Comparison of ENCODE assay signal across 9 mouse cellular contexts in the genomic region with DNA sequence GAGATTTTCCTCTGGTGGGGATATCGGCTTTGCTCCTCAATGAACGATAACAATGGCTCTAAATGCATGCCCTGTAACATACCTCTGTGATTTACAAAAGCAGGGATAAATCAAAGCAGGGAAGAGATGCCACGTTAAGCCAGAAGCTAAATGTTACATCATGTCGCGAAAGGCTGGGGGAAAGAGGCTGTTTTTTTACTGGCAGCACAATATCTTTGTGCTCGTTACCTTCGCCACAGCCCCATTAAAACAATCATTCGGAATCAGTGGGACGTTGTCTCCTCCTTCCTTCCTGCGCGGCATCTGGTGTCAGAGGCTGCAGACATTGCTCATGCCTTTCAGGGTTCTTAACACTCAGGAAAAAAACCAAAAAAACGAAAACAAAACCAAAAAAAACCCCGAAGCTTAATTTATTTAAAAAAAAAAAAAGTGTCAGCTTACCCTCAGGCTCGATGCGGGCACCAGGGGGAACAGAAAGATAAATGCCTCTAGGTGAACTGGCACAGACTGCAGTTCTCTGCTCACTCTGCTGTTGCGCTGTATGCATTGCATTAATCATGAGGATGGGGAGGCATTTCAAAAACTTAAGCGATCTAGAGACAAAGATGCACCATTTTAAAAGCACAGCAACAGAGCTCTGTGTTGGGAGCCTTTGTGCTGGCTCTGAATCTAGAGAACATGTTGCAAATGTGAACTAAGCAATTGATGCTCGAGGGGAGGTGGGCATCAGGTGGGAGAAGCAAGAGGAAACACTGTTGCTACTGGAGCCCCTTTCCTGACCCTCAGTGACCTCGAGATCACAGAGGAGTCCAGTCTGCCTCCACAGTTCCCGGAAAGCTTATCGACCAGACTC. TPM values are rescaled to one million over a fixed set of nuclear protein-coding genes. Genes with fewer than 3 reads are reported as not detected.
DNase-seq lines count a peak whose midpoint lies in the region; ATAC-seq and TF ChIP-seq lines count a peak whose summit lies in the region.
"Had no signal": no experiment of that assay in that cellular context is flagged by ENCODE, and none has a peak within 500 bp of the region (broad histone marks: within the 10 kb centered on the region; RNA-seq: fewer than 3 reads in every experiment).

No protein-coding gene starts in this region.

- no peaks in the 10 kb centered on the region for H3K27me3 ChIP-seq in lung, embryonic 16.5 days (ENCODE audit: control insufficient read depth, insufficient read depth, low read depth, low read length)
- no peaks in the 10 kb centered on the region for H3K27me3 ChIP-seq in midbrain, postnatal 0 days (ENCODE audit: insufficient read depth, low read length)

- peak; percentile 45 for DNase-seq in adrenal gland, adult 2 months
- DNase-seq in adrenal gland, postnatal 4 days (ENCODE audit: low spot score in 2 of 2): no peak
- no peak for DNase-seq in lung, postnatal 10 days
- DNase-seq in kidney, postnatal 10 days: peak; percentile 9
- DNase-seq in midbrain, postnatal 0 days (ENCODE audit: low spot score): peak; percentile 80
- DNase-seq in thymus, postnatal 0 days (ENCODE audit: low spot score): no peak
- DNase-seq in urinary bladder, postnatal 36 days (ENCODE audit: low spot score in 2 of 2): no peak

- H3K4me2 ChIP-seq in lung, embryonic 16.5 days (ENCODE audit: low read depth, low read length): peak overlapping the region; percentile 38
- peak overlapping the region; percentile 46 for H3K4me2 ChIP-seq in midbrain, postnatal 0 days (ENCODE audit: low read depth, low read length, poor library complexity, severe bottlenecking)

- H3K9me3 ChIP-seq in lung, embryonic 16.5 days (ENCODE audit: control insufficient read depth, low read length): no peaks in the 10 kb centered on the region
- H3K9me3 ChIP-seq in midbrain, postnatal 0 days (ENCODE audit: low read length): no peaks in the 10 kb centered on the region

- no peaks in the 10 kb centered on the region; the same call in 1 of the 2 replicates for H3K4me1 ChIP-seq in lung, embryonic 16.5 days (replicated peaks; ENCODE audit: control insufficient read depth, insufficient read depth, low read length)
- H3K4me1 ChIP-seq in midbrain, postnatal 0 days (ENCODE audit: insufficient read depth, low read length): peaks cover 7% of the 10 kb centered on the region

- no peak overlapping the region for H3K9ac ChIP-seq in lung, embryonic 16.5 days (ENCODE audit: low read length)
- peak overlapping the region; percentile 34; the same call in 1 of the 2 replicates for H3K9ac ChIP-seq in midbrain, postnatal 0 days (replicated peaks; ENCODE audit: low read length, poor library complexity, severe bottlenecking)
- H3K9ac ChIP-seq: liver, embryonic 14.5 days had no signal

- TF ChIP-seq CTCF in midbrain, postnatal 0 days (IDR thresholded peaks at IDR 0.05): peak; percentile 56

- no peak overlapping the region for H3K27ac ChIP-seq in lung, embryonic 16.5 days (ENCODE audit: low read length)
- H3K27ac ChIP-seq in midbrain, postnatal 0 days (ENCODE audit: low read depth, low read length): peak overlapping the region; percentile 83
- H3K27ac ChIP-seq: liver, embryonic 14.5 days had no signal

- H3K36me3 ChIP-seq in lung, embryonic 16.5 days (ENCODE audit: control insufficient read depth, insufficient read depth, low read length): no peaks in the 10 kb centered on the region
- H3K36me3 ChIP-seq in midbrain, postnatal 0 days (ENCODE audit: insufficient read depth, low read length): no peaks in the 10 kb centered on the region

- H3K4me3 ChIP-seq in lung, embryonic 16.5 days (ENCODE audit: low read length): peak overlapping the region; percentile 17
- H3K4me3 ChIP-seq in midbrain, postnatal 0 days (ENCODE audit: low read depth, low read length): peak overlapping the region; percentile 31

- 36% methylated on average over 21 of the region's 21 CpGs for WGBS in lung, embryonic 16.5 days
- WGBS in midbrain, postnatal 0 days: 10% methylated on average over 21 of the region's 21 CpGs

- ATAC-seq in lung, embryonic 16.5 days (ENCODE audit: low read depth): no peak
- peak; percentile 80; the same call in 1 of the 2 replicates for ATAC-seq in midbrain, postnatal 0 days (ENCODE audit: low FRiP score)

RNA-seq across cellular contexts. Expression of gene Tfb1m, which starts 53.6 kb away (rescaled TPM):
- 10 to 100 TPM; 12.3 to 12.7 TPM for total RNA-seq in adrenal gland, adult 2 months (2021)
- 0.98 and 1.1 TPM in 2 replicates for polyA plus RNA-seq in adrenal gland, adult 2 months (2012; rRNA removed)
- total RNA-seq in adrenal gland, postnatal 4 days (2021): 10 to 100 TPM; 12.4 to 13.0 TPM
- 12.4 and 13.7 TPM in 2 replicates for polyA plus RNA-seq in lung, embryonic 16.5 days (2015; fragmentation: Nextera tagmentation; extraction: Ambion mirVana)
- 9.6 and 12.4 TPM in 2 replicates for total RNA-seq in midbrain, postnatal 0 days (2014; rRNA removed)
- polyA plus RNA-seq in midbrain, postnatal 0 days (2015; fragmentation: Nextera tagmentation; extraction: Ambion mirVana): 7.9 and 8.7 TPM in 2 replicates
- polyA plus RNA-seq in thymus, postnatal 0 days (2015; fragmentation: Nextera tagmentation; extraction: Ambion mirVana): 14.0 and 15.0 TPM in 2 replicates

Comparison
In these comparisons a context has a peak if more than half of its experiments do, and no peak if none do; other contexts are left out.
1. DNase-seq: peak in adrenal gland, adult 2 months (single experiment), kidney, postnatal 10 days (single experiment) and midbrain, postnatal 0 days (single experiment); none in adrenal gland, postnatal 4 days (0 of 2), lung, postnatal 10 days (single experiment), thymus, postnatal 0 days (single experiment) and urinary bladder, postnatal 36 days (0 of 2).